Mouse (Mus musculus) heart, postnatal 0 days (tissue): ENCODE measurements around the gene Ugt1a6a.
A peak's percentile ranks its signal among the peaks of the same experiment; 100 is the strongest.
"Not testable (repeated sequence)": the region's sequence is repeated elsewhere in the genome, so short reads cannot be mapped to it uniquely, and the experiment has no call there.

ENCODE experiments used
- CTCF ChIP-seq: IDR thresholded peaks from 2 replicates; pipeline ENCODE4 v1.5.1; 2016; ENCODE audit warnings: antibody characterized with exemption, control low read depth, low read depth
- EP300 ChIP-seq: IDR thresholded peaks from 2 replicates; pipeline ENCODE4 v1.6.1; 2016; ENCODE audit warnings: antibody characterized with exemption, low read depth

DNA sequence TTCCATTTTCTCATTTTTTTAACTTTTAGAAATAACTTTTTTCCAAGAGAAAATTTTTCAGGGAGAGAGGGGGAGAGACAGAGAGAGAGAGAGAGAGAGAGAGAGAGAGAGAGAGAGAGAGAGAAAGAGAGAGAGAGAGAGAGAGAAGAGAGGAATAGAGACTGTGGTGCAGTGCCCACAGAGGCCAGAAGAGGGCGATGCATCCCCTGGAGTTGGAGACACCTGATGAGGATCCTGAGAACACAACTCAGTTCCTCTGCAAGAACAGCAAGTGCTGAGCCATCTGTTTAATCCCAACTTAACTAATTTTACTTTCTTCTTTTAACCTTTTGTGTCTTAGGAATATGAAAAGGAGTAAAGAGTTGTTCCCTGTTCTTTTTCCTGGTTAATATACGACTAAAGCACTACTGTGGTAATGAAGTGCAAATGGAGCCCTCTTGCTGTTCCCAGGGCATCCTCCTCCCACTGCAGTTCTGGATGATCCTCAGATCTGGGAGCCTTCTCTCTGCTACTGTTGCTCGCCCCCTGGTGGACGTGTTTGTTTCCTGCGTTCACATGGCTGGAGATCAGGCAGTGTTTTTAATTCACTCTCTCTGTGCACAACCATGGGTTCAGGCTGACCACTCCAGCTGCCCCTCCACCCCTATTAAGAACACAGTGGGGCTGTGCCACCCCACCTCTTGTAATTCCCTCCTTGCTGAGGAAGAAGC lies 9.5 kb downstream of the Ugt1a6a start:
- TF ChIP-seq CTCF, result peak; percentile 34; the same call in 1 of the 2 replicates
- not testable (repeated sequence) for TF ChIP-seq EP300
